Mouse (Mus musculus) liver, embryonic 14.5 days (tissue): Measurements from ENCODE around the gene Cav1.

Experiments
- CTCF ChIP-seq: IDR thresholded peaks from 2 replicates; pipeline ENCODE4 v1.5.1; 2016; ENCODE audit warnings: antibody characterized with exemption, low read depth, control low read depth
- EP300 ChIP-seq: IDR thresholded peaks from 2 replicates; pipeline ENCODE4 v1.6.1; 2016; ENCODE audit warnings: antibody characterized with exemption, low read depth

DNA sequence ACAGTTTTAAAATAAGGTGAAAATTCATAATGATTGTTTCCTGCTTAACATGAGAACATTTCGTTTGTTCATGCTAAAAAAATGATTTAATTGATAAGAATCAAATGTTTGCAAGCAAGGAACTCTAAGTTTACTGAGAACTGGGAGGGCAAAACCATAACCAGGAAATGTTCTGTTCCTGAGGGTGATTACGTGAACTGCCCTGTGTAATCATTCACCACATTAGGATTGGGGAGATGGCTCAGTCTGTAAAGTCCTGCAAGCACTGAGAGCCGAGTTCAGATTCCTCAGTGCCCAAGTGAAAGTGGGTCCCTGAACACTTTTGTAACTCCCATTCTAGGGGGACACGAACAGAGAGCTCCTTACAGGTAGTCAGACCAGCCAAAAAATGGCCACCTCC lies 41.1 kb upstream of the Cav1 start:
- TF ChIP-seq CTCF = no peak
- no peak for TF ChIP-seq EP300
